Mouse (Mus musculus) embryonic facial prominence, embryonic 14.5 days (tissue): ENCODE results near the gene Nxn. TPM values are rescaled to one million over a fixed set of nuclear protein-coding genes. Genes with fewer than 3 reads are reported as not detected.

ENCODE experiments used
- ATAC-seq: fragments of 200-750 bp; cut with Nextera tagmentation; 2 replicates; pipeline ENCODE4 v1.8.0; 2017; ENCODE audit warnings: low read depth, moderate number of reproducible peaks, moderate TSS enrichment
- DNase-seq: peaks from one replicate; pipeline ENCODE4 v3.0.0-alpha.2; 2015; ENCODE audit warnings: low spot score
- H3K27ac ChIP-seq: fragments of 300-500 bp; sonication (generic); replicated peaks from 2 replicates; pipeline ENCODE4 v1.5.1; 2014; ENCODE audit warnings: low read depth, mild to moderate bottlenecking, low read length, moderate library complexity
- H3K27me3 ChIP-seq: fragments of 300-500 bp; sonication (generic); replicated peaks from 2 replicates; pipeline ENCODE4 v1.6.1; 2014; ENCODE audit warnings: low read length; ENCODE audit not compliant: control insufficient read depth, insufficient read depth
- H3K36me3 ChIP-seq: fragments of 300-500 bp; sonication (generic); 2 replicates; pipeline ENCODE4 v1.6.1; 2014; ENCODE audit warnings: low read length, mixed read lengths; ENCODE audit not compliant: control insufficient read depth, insufficient read depth
- H3K4me1 ChIP-seq: fragments of 300-500 bp; sonication (generic); 2 replicates; pipeline ENCODE4 v1.6.1; 2014; ENCODE audit warnings: antibody characterized with exemption, low read length; ENCODE audit not compliant: control insufficient read depth, insufficient read depth
- H3K4me2 ChIP-seq: fragments of 300-500 bp; sonication (generic); 2 replicates; pipeline ENCODE4 v1.6.1; 2014; ENCODE audit warnings: low read depth, mild to moderate bottlenecking, low read length, moderate library complexity, mixed read lengths
- H3K4me3 ChIP-seq: fragments of 300-500 bp; sonication (generic); 2 replicates; pipeline ENCODE4 v1.5.1; 2014; ENCODE audit warnings: low read depth, mild to moderate bottlenecking, low read length
- H3K9ac ChIP-seq: fragments of 300-500 bp; sonication (generic); 2 replicates; pipeline ENCODE4 v1.6.1; 2014; ENCODE audit warnings: low read depth, mild to moderate bottlenecking, low read length, moderate library complexity, mixed read lengths
- H3K9me3 ChIP-seq: fragments of 300-500 bp; sonication (generic); 2 replicates; pipeline ENCODE4 v1.6.1; 2016; ENCODE audit warnings: low read length; ENCODE audit not compliant: control insufficient read depth
- WGBS: fragments of 180-500 bp; shearing (Covaris S2); extraction: QIAGEN DNeasy Blood & Tissue Kit; methylation state at CpG from one replicate; pipeline ENCODE4 v1.1.7; 2014; 5-methylcytosine and 5-hydroxymethylcytosine counted together
- polyA plus RNA-seq: library from polyadenylated mRNA; unstranded; fragments of >200 nt; fragmentation: Nextera tagmentation; extraction: Ambion mirVana; gene quantifications from 2 replicates; pipeline ENCODE4 v1.2.1, GENCODE M21; 2014

Nxn gene
- polyA plus RNA-seq, 1 experiment from 2014 or later = 63.8 TPM

- Histone ChIP-seq H3K4me3 (peak overlapping the region; percentile 88), H3K27ac (peak overlapping the region; percentile 88), H3K27me3 (no peaks in the 10 kb centered on the region), H3K9ac (peak overlapping the region; percentile 91), H3K4me1 (peaks cover 27% of the 10 kb centered on the region), H3K36me3 (no peaks in the 10 kb centered on the region), H3K4me2 (peak overlapping the region; percentile 73), H3K9me3 (no peaks in the 10 kb centered on the region)
- WGBS = 1% methylated on average over 26 of the region's 26 CpGs
- ATAC-seq = 0 out of 2 replicates have a peak, but pooled peaks have one; percentile 1
- peak; percentile 54 for DNase-seq
These were observed 1.2 kb downstream of the Nxn start for GRCm38 (mm10) chr11:76397650-76398311.

- no peak overlapping the region for H3K27ac ChIP-seq
- ATAC-seq (no peak), DNase-seq (no peak)
- peaks cover 31% of the 10 kb centered on the region for H3K4me1 ChIP-seq
- H3K9me3 ChIP-seq = no peaks in the 10 kb centered on the region
- no peaks in the 10 kb centered on the region for H3K27me3 ChIP-seq
- 83% methylated on average over 11 of the region's 11 CpGs for WGBS
- H3K9ac ChIP-seq = no peak overlapping the region
- no peak overlapping the region for H3K4me3 ChIP-seq
- H3K36me3 ChIP-seq = peaks cover 17% of the 10 kb centered on the region
- H3K4me2 ChIP-seq = no peak overlapping the region
These were observed 5.9 kb downstream of the Nxn start for GRCm38 (mm10) chr11:76392996-76393395.

- H3K4me2 ChIP-seq = no peak overlapping the region
- DNase-seq = no peak
- H3K9me3 ChIP-seq = no peaks in the 10 kb centered on the region
- H3K4me3 ChIP-seq = no peak overlapping the region
- ATAC-seq = 0 out of 2 replicates have a peak, but pooled peaks have one; percentile 25
- peaks cover 17% of the 10 kb centered on the region for H3K36me3 ChIP-seq
- WGBS = 76% methylated on average over 7 of the region's 7 CpGs
- H3K27me3 ChIP-seq = no peaks in the 10 kb centered on the region
- no peak overlapping the region for H3K27ac ChIP-seq
- no peak overlapping the region for H3K9ac ChIP-seq
- H3K4me1 ChIP-seq = peaks cover 31% of the 10 kb centered on the region
These were observed 6.4 kb downstream of the Nxn start for GRCm38 (mm10) chr11:76392532-76392931.

GRCm38 (mm10) chr11:76388711-76389110 lies 10.2 kb downstream of the Nxn start:
- DNase-seq (no peak), ATAC-seq (no peak)
- H3K27ac ChIP-seq = no peak overlapping the region
- H3K36me3 ChIP-seq = peaks cover 17% of the 10 kb centered on the region
- no peak overlapping the region for H3K4me3 ChIP-seq
- no peak overlapping the region for H3K9ac ChIP-seq
- H3K9me3 ChIP-seq = no peaks in the 10 kb centered on the region
- 31% methylated on average over 7 of the region's 7 CpGs for WGBS
- H3K4me2 ChIP-seq = peak overlapping the region; percentile 8; the same call in 1 of the 2 replicates
- H3K4me1 ChIP-seq = peaks cover 27% of the 10 kb centered on the region
- H3K27me3 ChIP-seq = no peaks in the 10 kb centered on the region

- ATAC-seq (no peak), DNase-seq (no peak)
- Histone ChIP-seq H3K27ac (no peak overlapping the region), H3K9ac (no peak overlapping the region), H3K27me3 (no peaks in the 10 kb centered on the region), H3K36me3 (peaks cover 15% of the 10 kb centered on the region), H3K4me1 (peaks cover 41% of the 10 kb centered on the region), H3K9me3 (no peaks in the 10 kb centered on the region), H3K4me2 (no peak overlapping the region), H3K4me3 (no peak overlapping the region)
- WGBS = 70% methylated on average over 1 of the region's 1 CpGs
These were observed 11.8 kb downstream of the Nxn start for GRCm38 (mm10) chr11:76387097-76387496.

- DNase-seq (no peak), ATAC-seq (no peak)
- Histone ChIP-seq H3K27ac (0 out of 2 replicates have a peak overlapping the region, but pooled peaks have one; percentile 16), H3K36me3 (peaks cover 4% of the 10 kb centered on the region), H3K9ac (no peak overlapping the region), H3K4me3 (no peak overlapping the region), H3K9me3 (no peaks in the 10 kb centered on the region), H3K27me3 (no peaks in the 10 kb centered on the region), H3K4me2 (no peak overlapping the region), H3K4me1 (peaks cover 42% of the 10 kb centered on the region)
- whole genome bisulfite sequencing = 57% methylated on average over 3 of the region's 3 CpGs
These were observed 13.2 kb downstream of the Nxn start for GRCm38 (mm10) chr11:76385746-76386145.

GRCm38 (mm10) chr11:76385017-76385416 lies 13.9 kb downstream of the Nxn start:
- 67% methylated on average over 4 of the region's 4 CpGs for WGBS
- H3K4me2 ChIP-seq = no peak overlapping the region
- no peaks in the 10 kb centered on the region for H3K9me3 ChIP-seq
- no peak for DNase-seq
- H3K4me3 ChIP-seq = no peak overlapping the region
- no peak; the same call in 1 of the 2 replicates for ATAC-seq
- H3K4me1 ChIP-seq = peaks cover 47% of the 10 kb centered on the region
- H3K9ac ChIP-seq = no peak overlapping the region
- peak overlapping the region; percentile 64 for H3K27ac ChIP-seq
- H3K36me3 ChIP-seq = no peaks in the 10 kb centered on the region
- H3K27me3 ChIP-seq = no peaks in the 10 kb centered on the region

- Histone ChIP-seq H3K9me3 (no peaks in the 10 kb centered on the region), H3K4me2 (no peak overlapping the region), H3K27me3 (no peaks in the 10 kb centered on the region), H3K4me3 (no peak overlapping the region), H3K36me3 (no peaks in the 10 kb centered on the region), H3K27ac (peak overlapping the region; percentile 64), H3K9ac (no peak overlapping the region), H3K4me1 (peaks cover 43% of the 10 kb centered on the region)
- ATAC-seq (no peak), DNase-seq (no peak)
- 63% methylated on average over 5 of the region's 5 CpGs for WGBS
These were observed 14.6 kb downstream of the Nxn start for GRCm38 (mm10) chr11:76384307-76384706.
